Mouse (Mus musculus) E14TG2a.4 (cell line): Measurements from ENCODE around the gene Tmem120b.

Experiments
- H3K27me3 ChIP-seq: 2 replicates; pipeline ENCODE4 v1.6.1; 2014; ENCODE audit warnings: low read length, control low read depth; ENCODE audit not compliant: insufficient read depth
- H3K36me3 ChIP-seq: 2 replicates; pipeline ENCODE4 v1.6.1; 2014; ENCODE audit warnings: low read length, control low read depth; ENCODE audit not compliant: insufficient read depth
- H3K4me1 ChIP-seq: replicated peaks from 2 replicates; pipeline ENCODE4 v1.6.1; 2014; ENCODE audit warnings: low read depth, low read length, control low read depth
- H3K4me3 ChIP-seq: replicated peaks from 2 replicates; pipeline ENCODE4 v1.5.1; 2014; ENCODE audit warnings: mild to moderate bottlenecking, low read length
- H3K9me3 ChIP-seq: 2 replicates; pipeline ENCODE4 v1.6.1; 2014; ENCODE audit warnings: low read length, control low read depth
- CTCF ChIP-seq: conservative IDR thresholded peaks from 2 replicates; pipeline ENCODE4 v1.5.1; 2014; ENCODE audit warnings: low read length
- NANOG ChIP-seq: IDR thresholded peaks from 2 replicates; pipeline ENCODE4 v1.6.1; 2014; ENCODE audit warnings: borderline replicate concordance, low read length, mixed read lengths
- POU5F1 ChIP-seq: IDR thresholded peaks from 2 replicates; pipeline ENCODE4 v1.6.1; 2014; ENCODE audit warnings: low read length, borderline replicate concordance

Gene Tmem120b

GRCm38 (mm10) chr5:123109452-123110203 is 41.4 kb downstream of the Tmem120b start:
- Histone ChIP-seq H3K4me3 (no peak overlapping the region), H3K9me3 (no peaks in the 10 kb centered on the region), H3K4me1 (peaks cover 22% of the 10 kb centered on the region), H3K36me3 (peaks cover 7% of the 10 kb centered on the region), H3K27me3 (no peaks in the 10 kb centered on the region)
- TF ChIP-seq POU5F1 (no peak), CTCF (no peak), NANOG (no peak)

GRCm38 (mm10) chr5:123110296-123110721 is 42.1 kb downstream of the Tmem120b start:
- no peaks in the 10 kb centered on the region for H3K27me3 ChIP-seq
- H3K9me3 ChIP-seq = no peaks in the 10 kb centered on the region
- H3K36me3 ChIP-seq = peaks cover 4% of the 10 kb centered on the region; the same call in 1 of the 2 replicates
- H3K4me1 ChIP-seq = peaks cover 23% of the 10 kb centered on the region
- no peak for TF ChIP-seq NANOG
- no peak for TF ChIP-seq POU5F1
- TF ChIP-seq CTCF = no peak
- H3K4me3 ChIP-seq = no peak overlapping the region

GRCm38 (mm10) chr5:123114109-123114508 is 45.9 kb downstream of the Tmem120b start:
- Histone ChIP-seq H3K36me3 (peaks cover 19% of the 10 kb centered on the region), H3K27me3 (peaks cover 17% of the 10 kb centered on the region), H3K4me1 (peaks cover 36% of the 10 kb centered on the region), H3K9me3 (no peaks in the 10 kb centered on the region), H3K4me3 (no peak overlapping the region)
- no peak for TF ChIP-seq CTCF
- TF ChIP-seq POU5F1 = no peak
- TF ChIP-seq NANOG = no peak

- Histone ChIP-seq H3K36me3 (peaks cover 21% of the 10 kb centered on the region), H3K27me3 (peaks cover 25% of the 10 kb centered on the region), H3K9me3 (no peaks in the 10 kb centered on the region), H3K4me3 (no peak overlapping the region), H3K4me1 (peaks cover 36% of the 10 kb centered on the region)
- TF ChIP-seq CTCF (peak; percentile 25), POU5F1 (no peak)
Measured at GRCm38 (mm10) chr5:123114924-123115323, 46.7 kb downstream of the Tmem120b start.

GRCm38 (mm10) chr5:123116080-123116479 is 47.9 kb downstream of the Tmem120b start:
- H3K4me3 ChIP-seq = no peak overlapping the region
- peaks cover 47% of the 10 kb centered on the region for H3K4me1 ChIP-seq
- H3K36me3 ChIP-seq = peaks cover 21% of the 10 kb centered on the region
- no peaks in the 10 kb centered on the region for H3K9me3 ChIP-seq
- TF ChIP-seq POU5F1 = no peak
- no peak for TF ChIP-seq NANOG
- TF ChIP-seq CTCF = no peak
- H3K27me3 ChIP-seq = peaks cover 36% of the 10 kb centered on the region

GRCm38 (mm10) chr5:123117257-123117656 is 49.0 kb downstream of the Tmem120b start:
- H3K4me1 ChIP-seq = peaks cover 56% of the 10 kb centered on the region
- H3K4me3 ChIP-seq = no peak overlapping the region
- peaks cover 38% of the 10 kb centered on the region for H3K27me3 ChIP-seq
- H3K36me3 ChIP-seq = peaks cover 21% of the 10 kb centered on the region
- TF ChIP-seq NANOG = no peak
- TF ChIP-seq CTCF = peak; percentile 60
- 0 out of 2 replicates have a peak, but pooled peaks cover under 1% of the 10 kb centered on the region for H3K9me3 ChIP-seq

GRCm38 (mm10) chr5:123117773-123118172 is 49.6 kb downstream of the Tmem120b start:
- Histone ChIP-seq H3K4me3 (no peak overlapping the region), H3K27me3 (peaks cover 38% of the 10 kb centered on the region), H3K9me3 (0 out of 2 replicates have a peak, but pooled peaks cover 3% of the 10 kb centered on the region), H3K36me3 (peaks cover 21% of the 10 kb centered on the region), H3K4me1 (peaks cover 56% of the 10 kb centered on the region)
- TF ChIP-seq NANOG (no peak), CTCF (no peak), POU5F1 (no peak)

GRCm38 (mm10) chr5:123118826-123119225 is 50.6 kb downstream of the Tmem120b start:
- TF ChIP-seq CTCF (no peak), POU5F1 (no peak), NANOG (no peak)
- H3K36me3 ChIP-seq = peaks cover 21% of the 10 kb centered on the region
- no peak overlapping the region for H3K4me3 ChIP-seq
- peaks cover 56% of the 10 kb centered on the region for H3K4me1 ChIP-seq
- H3K27me3 ChIP-seq = peaks cover 38% of the 10 kb centered on the region
- 0 out of 2 replicates have a peak, but pooled peaks cover 3% of the 10 kb centered on the region for H3K9me3 ChIP-seq

GRCm38 (mm10) chr5:123120624-123121215 is 52.5 kb downstream of the Tmem120b start:
- TF ChIP-seq NANOG (no peak), CTCF (no peak), POU5F1 (no peak)
- Histone ChIP-seq H3K36me3 (peaks cover 21% of the 10 kb centered on the region), H3K9me3 (0 out of 2 replicates have a peak, but pooled peaks cover 3% of the 10 kb centered on the region), H3K4me1 (peaks cover 48% of the 10 kb centered on the region), H3K4me3 (peak overlapping the region; percentile 68), H3K27me3 (peaks cover 38% of the 10 kb centered on the region)
